Mouse (Mus musculus) E14TG2a.4 (cell line): Measurements from ENCODE around the gene Flywch1.

Experiments
- CTCF ChIP-seq: conservative IDR thresholded peaks from 2 replicates; pipeline ENCODE4 v1.5.1; 2014; ENCODE audit warnings: low read length
- POU5F1 ChIP-seq: IDR thresholded peaks from 2 replicates; pipeline ENCODE4 v1.6.1; 2014; ENCODE audit warnings: low read length, borderline replicate concordance

DNA sequence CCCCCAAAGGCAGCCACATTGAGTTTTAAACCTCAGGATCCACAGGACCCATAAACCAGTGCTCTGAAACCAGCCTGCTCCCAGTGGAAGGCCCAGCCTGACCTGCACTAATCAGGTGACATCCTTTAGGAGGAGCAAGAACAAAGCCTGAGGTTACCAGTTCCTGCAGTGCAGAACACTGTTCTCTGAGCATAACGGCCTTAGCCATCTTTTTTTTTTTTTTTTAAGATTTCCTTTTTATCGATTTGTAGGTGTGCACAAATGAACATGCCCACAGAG, 19.6 kb upstream of the Flywch1 start:
- TF ChIP-seq CTCF (no peak), POU5F1 (no peak)
